Mouse (Mus musculus) ovary, postnatal 14 days (tissue): Measurements from ENCODE around the gene Shmt2.
A peak's percentile ranks its signal among the peaks of the same experiment; 100 is the strongest.

Source experiments
- DNase-seq: peaks from one replicate; pipeline ENCODE4 v3.0.0; 2022; ENCODE audit warnings: low spot score

Shmt2 gene

GRCm38 (mm10) chr10:127512307-127512666, 10.0 kb downstream of the Shmt2 start:
- no peak for DNase-seq

GRCm38 (mm10) chr10:127511634-127512306, 10.5 kb downstream of the Shmt2 start:
- DNase-seq, result no peak

DNA sequence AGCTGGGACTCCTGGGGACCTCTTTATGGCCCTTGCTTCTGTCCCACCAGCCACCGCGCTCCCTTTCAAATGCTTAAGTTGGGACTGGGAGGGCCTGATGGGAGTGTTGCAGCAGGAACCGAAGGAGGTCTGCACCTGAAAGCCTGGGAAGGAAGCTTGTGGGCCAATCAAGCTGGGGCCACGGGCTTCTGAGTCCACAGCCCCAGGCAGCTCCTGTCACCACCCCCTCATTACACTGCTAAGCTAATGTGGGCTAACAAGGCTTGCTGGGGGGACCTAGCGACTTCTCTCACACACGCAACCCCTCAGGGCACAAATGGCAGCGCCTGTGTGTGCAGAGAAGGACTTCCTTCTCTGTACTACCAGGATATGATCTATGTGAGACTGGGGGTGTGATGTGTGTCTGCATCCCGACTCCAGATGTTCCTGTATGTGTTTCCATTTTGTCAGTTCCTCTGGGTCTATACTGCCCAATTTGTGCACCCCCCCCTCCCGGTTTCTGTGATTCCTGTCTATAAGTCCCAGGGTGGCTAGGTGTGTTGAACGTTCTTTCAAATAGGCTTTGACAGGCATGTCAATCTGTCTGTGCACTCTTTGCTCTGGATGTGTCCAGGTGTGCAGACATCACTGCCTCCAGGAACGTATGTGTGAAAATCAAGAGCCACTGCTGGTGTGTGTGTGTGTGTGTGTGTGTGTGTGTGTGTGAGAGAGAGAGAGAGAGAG, 11.2 kb downstream of the Shmt2 start:
- DNase-seq, result no peak

DNA sequence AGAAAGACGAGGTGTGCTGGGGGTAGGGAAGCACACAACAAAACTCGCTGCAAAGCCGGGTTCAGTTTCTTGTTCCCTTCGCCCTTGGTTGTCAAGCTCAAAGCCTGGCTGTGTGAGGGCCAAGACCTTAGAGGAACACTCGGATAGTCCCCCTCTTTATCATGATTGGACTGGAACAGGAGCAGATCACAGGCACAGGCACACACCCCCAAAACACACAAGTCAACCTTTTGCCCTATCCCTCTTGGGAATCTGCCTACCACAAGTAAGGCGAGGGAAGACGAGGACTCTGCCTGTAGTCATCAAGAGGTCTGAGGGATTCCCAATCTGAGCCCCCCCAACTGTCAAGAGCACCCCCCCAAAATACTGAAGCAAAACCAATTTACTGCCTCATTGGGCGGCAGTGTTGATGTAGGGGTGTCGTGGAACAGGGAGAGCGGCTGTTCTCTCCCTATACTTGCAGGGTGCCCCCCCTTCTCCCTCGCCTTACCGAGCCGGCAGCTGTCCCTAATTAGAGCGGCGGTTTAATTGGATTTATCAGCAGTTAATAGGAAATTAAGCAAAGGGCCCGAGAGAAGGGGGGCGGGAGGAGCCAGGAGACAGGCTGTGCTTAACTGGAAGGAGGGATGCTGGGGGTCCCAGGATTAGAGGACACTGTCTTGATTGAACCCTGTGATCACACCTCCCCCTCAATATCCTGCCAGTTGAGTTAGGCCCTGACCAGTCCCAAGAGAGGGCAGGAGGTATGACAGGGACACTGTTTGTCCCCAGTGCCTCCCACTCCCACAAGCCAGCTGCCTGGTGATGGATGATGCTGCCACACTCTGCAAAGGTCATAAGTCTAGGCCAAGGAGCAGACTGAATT, 12.2 kb downstream of the Shmt2 start:
- no peak for DNase-seq

- peak; percentile 86 for DNase-seq
These were observed 13.0 kb downstream of the Shmt2 start for GRCm38 (mm10) chr10:127509051-127509836.

GRCm38 (mm10) chr10:127508239-127508638, 14.0 kb downstream of the Shmt2 start:
- peak; percentile 62 for DNase-seq

- no peak for DNase-seq
These were observed 21.1 kb downstream of the Shmt2 start, which contains the start of gene Stac3 for GRCm38 (mm10) chr10:127500894-127501893. Gene Stac3, plus strand, starts transcription at chr10:127501686.

DNA sequence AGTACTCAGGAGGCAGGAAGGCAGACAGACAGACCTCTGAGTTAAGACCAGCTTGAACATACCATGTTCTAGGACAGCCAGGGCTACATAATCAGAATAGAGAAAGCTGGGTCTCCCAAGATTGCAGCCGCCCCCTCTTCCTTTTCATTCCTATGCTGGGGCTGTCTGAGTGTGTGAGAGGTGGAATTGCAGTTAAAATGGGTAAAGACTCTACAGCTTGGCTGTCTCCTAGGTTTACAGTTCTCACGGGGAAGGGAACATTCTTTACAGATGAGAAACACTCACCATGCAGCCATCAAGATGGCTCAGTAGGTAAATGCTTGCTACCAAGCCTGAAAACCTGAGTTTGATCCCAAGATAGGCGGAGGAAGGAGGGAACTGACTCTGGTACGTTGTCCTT, 22.2 kb downstream of the Shmt2 start:
- DNase-seq, result no peak

- no peak for DNase-seq
These were observed 22.7 kb downstream of the Shmt2 start for GRCm38 (mm10) chr10:127499516-127499915.

DNA sequence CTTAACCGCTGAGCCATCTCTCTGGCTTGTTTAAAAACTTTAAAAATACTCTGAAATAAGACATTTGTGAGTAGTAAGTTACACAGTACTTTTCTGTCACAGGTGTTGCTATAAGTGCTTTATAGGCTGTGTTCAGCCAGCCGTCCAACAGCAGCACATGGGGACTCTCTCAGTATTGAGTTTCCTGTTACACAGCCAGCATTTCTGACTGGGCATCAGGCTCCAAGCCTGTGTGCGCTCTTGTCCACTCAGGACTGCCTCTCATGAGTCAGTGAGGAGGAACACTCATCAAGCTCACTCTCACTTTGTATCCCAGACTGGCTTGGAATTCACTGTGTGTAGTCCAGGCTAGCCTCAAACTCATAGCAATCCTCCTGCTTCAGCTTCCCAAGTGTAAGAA, 26.1 kb downstream of the Shmt2 start:
- DNase-seq, result no peak

GRCm38 (mm10) chr10:127492118-127492517, 30.1 kb downstream of the Shmt2 start:
- DNase-seq, result no peak

DNA sequence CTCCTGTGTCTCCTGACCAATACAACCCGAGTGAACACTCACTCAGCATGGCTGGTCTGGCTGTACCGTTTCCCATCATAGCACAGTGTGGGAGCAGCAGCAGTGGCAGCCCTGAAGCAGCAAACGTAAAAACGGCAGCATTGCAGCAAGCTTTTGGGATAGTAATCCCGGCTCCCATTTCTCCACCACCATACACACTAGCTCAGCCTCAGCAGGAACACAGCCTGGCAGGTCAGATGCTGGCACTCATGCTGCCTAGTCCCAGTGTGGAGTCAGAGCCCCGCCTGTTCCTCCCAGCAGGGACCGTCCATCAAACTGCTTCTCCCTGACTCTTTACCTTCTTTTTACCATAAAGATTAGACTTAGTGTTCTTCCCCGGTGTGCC, 31.1 kb downstream of the Shmt2 start:
- no peak for DNase-seq

DNA sequence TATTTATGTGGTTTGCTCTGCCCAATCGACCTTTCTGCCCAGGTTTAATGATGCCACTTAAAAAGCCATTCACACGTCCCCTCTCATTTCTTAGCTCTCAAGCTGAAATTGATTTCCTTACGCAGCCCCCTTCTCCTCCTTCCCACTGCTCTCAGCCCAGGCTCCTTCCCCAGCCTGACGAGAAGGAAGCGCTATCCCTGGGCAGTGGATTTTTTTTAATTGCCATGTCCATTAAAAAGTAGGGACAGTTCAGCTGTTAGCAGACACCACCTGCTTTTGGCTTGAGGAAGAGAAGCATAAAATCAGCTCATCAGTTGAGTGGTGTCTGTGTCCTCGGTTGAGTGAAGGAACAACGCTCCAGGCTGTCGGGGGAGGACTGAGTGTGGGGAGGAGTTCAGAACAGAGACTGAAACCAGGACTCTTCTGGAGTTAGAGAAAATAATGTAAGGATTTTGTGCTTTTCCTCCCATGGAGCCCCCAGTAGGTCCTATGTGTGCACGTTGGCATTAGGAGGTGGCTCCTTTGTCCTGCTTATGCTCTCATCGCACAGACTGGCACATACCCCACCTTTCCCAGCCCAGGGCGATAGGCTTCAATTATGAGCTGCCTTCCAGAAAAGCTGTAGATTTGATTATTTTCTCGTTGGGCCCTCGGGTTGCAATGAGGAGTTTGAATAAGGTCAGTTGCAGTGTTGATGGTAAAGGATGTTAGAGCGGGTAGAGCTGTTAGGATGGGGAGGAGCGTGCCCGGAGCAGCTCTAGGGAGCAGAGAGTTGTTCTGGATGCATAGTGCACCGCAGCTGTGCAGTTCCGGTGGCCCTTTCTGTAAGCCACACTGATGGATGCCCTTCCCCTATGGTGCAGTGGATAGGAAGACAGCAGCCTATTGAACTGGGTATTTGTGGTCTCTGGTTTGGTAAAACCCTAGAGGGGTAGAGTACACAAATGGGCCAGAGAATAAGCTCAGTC, 31.8 kb downstream of the Shmt2 start:
- DNase-seq, result no peak

GRCm38 (mm10) chr10:127488856-127489255, 33.4 kb downstream of the Shmt2 start:
- DNase-seq, result no peak

GRCm38 (mm10) chr10:127485235-127485634, 37.0 kb downstream of the Shmt2 start:
- no peak for DNase-seq

GRCm38 (mm10) chr10:127480833-127481813, 41.1 kb downstream of the Shmt2 start:
- DNase-seq, result peak; percentile 15

DNA sequence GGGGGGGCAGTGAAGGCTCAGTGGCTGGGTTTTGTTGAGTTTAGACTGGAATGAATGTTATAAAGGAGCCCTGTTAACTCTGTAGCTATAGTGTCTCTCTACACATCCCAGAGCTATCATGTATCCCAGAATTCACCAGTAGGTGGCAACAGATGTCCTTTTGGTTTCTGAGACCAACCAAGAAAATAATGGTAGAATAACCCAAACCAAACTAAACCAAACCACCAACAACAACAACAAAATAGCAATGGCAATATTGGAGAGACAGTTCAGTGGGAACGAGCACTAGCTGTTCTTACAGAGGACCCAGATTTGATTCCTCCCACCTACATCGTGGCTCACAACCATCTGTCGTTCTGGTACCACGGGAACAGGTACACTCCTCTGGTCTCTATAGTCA, 43.1 kb downstream of the Shmt2 start:
- DNase-seq, result no peak

- DNase-seq, result no peak
These were observed 44.9 kb downstream of the Shmt2 start for GRCm38 (mm10) chr10:127477301-127477700.
